Mouse (Mus musculus) ES-E14 (cell line): Measurements from ENCODE around the gene Otud7a.

Source experiments
- CHD2 ChIP-seq: IDR thresholded peaks from 2 replicates; pipeline ENCODE4 v1.6.1; 2014; ENCODE audit warnings: mild to moderate bottlenecking, low read depth, low read length, inconsistent platforms
- HCFC1 ChIP-seq: IDR thresholded peaks from 2 replicates; pipeline ENCODE4 v1.6.1; 2012; ENCODE audit warnings: low read length, inconsistent platforms, borderline replicate concordance; ENCODE audit not compliant: insufficient read depth
- MAFK ChIP-seq: IDR thresholded peaks from 2 replicates; pipeline ENCODE4 v1.6.1; 2014; ENCODE audit warnings: mild to moderate bottlenecking, low read depth, low read length, inconsistent platforms; ENCODE audit not compliant: insufficient read depth
- ZNF384 ChIP-seq: IDR thresholded peaks from 2 replicates; pipeline ENCODE4 v1.6.1; 2012; ENCODE audit warnings: low read depth, low read length, inconsistent platforms

GRCm38 (mm10) chr7:63671904-63672303 is 227.4 kb downstream of the Otud7a start:
- TF ChIP-seq CHD2: no peak
- no peak for TF ChIP-seq ZNF384
- no peak for TF ChIP-seq HCFC1
- TF ChIP-seq MAFK: no peak
